ENCODE assay signal across 8 mouse cellular contexts in genomic region chr14:25484049-25484448, GRCm38 (mm10). TPM values are rescaled to one million over a fixed set of nuclear protein-coding genes. Genes with fewer than 3 reads are reported as not detected.
DNase-seq lines count a peak whose midpoint lies in the region; ATAC-seq and TF ChIP-seq lines count a peak whose summit lies in the region.

No protein-coding gene starts in this region.

- H3K36me3 ChIP-seq in heart, postnatal 0 days (replicated peaks; ENCODE audit: control insufficient read depth, insufficient read depth, low read length): no peaks in the 10 kb centered on the region
- no peaks in the 10 kb centered on the region for H3K36me3 ChIP-seq in neural tube, embryonic 13.5 days

- H3K27ac ChIP-seq in heart, postnatal 0 days (ENCODE audit: low read depth): peak overlapping the region; percentile 79
- H3K27ac ChIP-seq in neural tube, embryonic 13.5 days (replicated peaks): 0 out of 2 replicates have a peak overlapping the region, but pooled peaks have one; percentile 29

- no peak for TF ChIP-seq CTCF in heart, postnatal 0 days (IDR thresholded peaks at IDR 0.05; ENCODE audit: low read depth)

- peaks cover 79% of the 10 kb centered on the region for H3K4me1 ChIP-seq in heart, postnatal 0 days (ENCODE audit: control insufficient read depth, insufficient read depth)
- H3K4me1 ChIP-seq in neural tube, embryonic 13.5 days (replicated peaks): peaks cover 100% of the 10 kb centered on the region

- no peak for TF ChIP-seq EP300 in heart, postnatal 0 days (IDR thresholded peaks at IDR 0.05; ENCODE audit: low read depth)

- WGBS in heart, postnatal 0 days: 20% methylated on average over 5 of the region's 5 CpGs
- WGBS in neural tube, embryonic 13.5 days: 41% methylated on average over 5 of the region's 5 CpGs

- no peak overlapping the region for H3K4me3 ChIP-seq in heart, postnatal 0 days (ENCODE audit: low read depth, low read length)
- no peak overlapping the region for H3K4me3 ChIP-seq in neural tube, embryonic 13.5 days

- no peaks in the 10 kb centered on the region for H3K27me3 ChIP-seq in heart, postnatal 0 days (ENCODE audit: control insufficient read depth, insufficient read depth, low read length)
- H3K27me3 ChIP-seq in neural tube, embryonic 13.5 days: no peaks in the 10 kb centered on the region

- no peak overlapping the region for H3K4me2 ChIP-seq in heart, postnatal 0 days (ENCODE audit: low read depth, low read length)
- no peak overlapping the region for H3K4me2 ChIP-seq in neural tube, embryonic 13.5 days

- H3K9ac ChIP-seq in heart, postnatal 0 days (replicated peaks; ENCODE audit: low read depth, low read length): no peak overlapping the region
- H3K9ac ChIP-seq in neural tube, embryonic 13.5 days: no peak overlapping the region

- ATAC-seq in heart, postnatal 0 days (ENCODE audit: insufficient read depth, low read depth): peak; percentile 50; the same call in 1 of the 2 replicates
- no peak for ATAC-seq in neural tube, embryonic 13.5 days (ENCODE audit: low read depth)

- no peaks in the 10 kb centered on the region for H3K9me3 ChIP-seq in heart, postnatal 0 days (replicated peaks; ENCODE audit: control insufficient read depth, low read length)
- no peaks in the 10 kb centered on the region for H3K9me3 ChIP-seq in neural tube, embryonic 13.5 days

- peak; percentile 39 for DNase-seq in layer of hippocampus, adult 11-12 months (ENCODE audit: low spot score)
- DNase-seq in layer of hippocampus, postnatal 36 days: no peak
- DNase-seq in T-cell, adult 2 months (ENCODE audit: low spot score): peak; percentile 42
- peak; percentile 89 for DNase-seq in heart, postnatal 0 days (ENCODE audit: low spot score)
- no peak for DNase-seq in gastrocnemius, postnatal 4 days (ENCODE audit: low spot score in 2 of 2)
- no peak for DNase-seq in cerebellum, postnatal 25 days
- no peak for DNase-seq in gastrocnemius, postnatal 25 days

RNA-seq across cellular contexts. Expression of gene Zmiz1, which starts 25.1 kb away (rescaled TPM):
- total RNA-seq in layer of hippocampus, postnatal 36 days (2021): 10 to 100 TPM; 88.1 to 94.5 TPM
- total RNA-seq in heart, postnatal 0 days (2014; rRNA removed; ENCODE audit: low replicate concordance): 41.0 and 47.8 TPM in 2 replicates
- polyA plus RNA-seq in heart, postnatal 0 days (2015; fragmentation: Nextera tagmentation; extraction: Ambion mirVana): 12.4 and 13.8 TPM in 2 replicates
- polyA plus RNA-seq in neural tube, embryonic 13.5 days (2015; fragmentation: Nextera tagmentation; extraction: Ambion mirVana): 57.2 and 66.2 TPM in 2 replicates
- total RNA-seq in gastrocnemius, postnatal 4 days (2021): 10 to 100 TPM; 53.8 to 55.2 TPM
- total RNA-seq in gastrocnemius, postnatal 25 days (2021): 10 to 100 TPM; 26.4 to 29.8 TPM

Comparison
In these comparisons a context has a peak if more than half of its experiments do, and no peak if none do; other contexts are left out.
1. DNase-seq: peak in layer of hippocampus, adult 11-12 months (single experiment), T-cell, adult 2 months (single experiment) and heart, postnatal 0 days (single experiment); none in layer of hippocampus, postnatal 36 days (0 of 2), gastrocnemius, postnatal 4 days (0 of 2), cerebellum, postnatal 25 days (0 of 2) and gastrocnemius, postnatal 25 days (single experiment).